In the genomic region with DNA sequence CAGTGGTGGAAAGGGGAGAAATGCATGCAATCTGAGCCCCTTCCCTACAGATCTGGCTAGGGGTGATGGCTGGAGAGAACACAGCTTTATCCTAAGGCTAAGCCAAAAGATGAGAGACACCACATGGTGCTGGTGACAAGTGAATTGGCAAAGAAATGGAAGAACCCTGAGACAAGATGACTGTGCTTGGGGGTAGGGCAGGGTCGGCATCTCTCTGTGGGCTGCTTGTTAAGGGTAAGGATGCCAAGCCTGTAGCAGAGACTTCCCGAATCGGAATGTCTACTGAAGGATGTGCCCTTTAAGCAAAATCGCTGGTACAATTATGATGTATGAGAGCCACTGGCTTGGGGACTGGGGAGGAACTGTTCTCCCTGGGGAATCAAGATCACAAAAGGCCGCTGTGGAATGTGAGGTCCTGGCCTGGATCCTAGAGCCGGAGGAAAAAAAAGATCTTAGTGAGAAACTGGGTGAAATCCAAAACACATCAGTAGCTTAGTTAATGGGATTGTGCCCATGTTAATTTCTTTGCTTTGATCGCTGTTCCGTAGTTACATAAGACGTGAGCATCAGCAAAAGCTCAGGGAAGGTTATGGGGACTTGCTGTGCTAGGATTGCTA, we compare ENCODE assay signal across 8 mouse cellular contexts. TPM values are rescaled to one million over a fixed set of nuclear protein-coding genes. Genes with fewer than 3 reads are reported as not detected.
A peak's percentile ranks its signal among the peaks of the same experiment; 100 is the strongest.
DNase-seq lines count a peak whose midpoint lies in the region; ATAC-seq lines count a peak whose summit lies in the region.

No protein-coding gene starts in this region.

- H3K4me1 ChIP-seq in neural tube, embryonic 12.5 days, result peaks cover 31% of the 10 kb centered on the region
- peaks cover 52% of the 10 kb centered on the region for H3K4me1 ChIP-seq in forebrain, embryonic 14.5 days (ENCODE audit: control insufficient read depth, insufficient read depth, low read length)
- H3K4me1 ChIP-seq in hindbrain, embryonic 11.5 days (replicated peaks; ENCODE audit: control insufficient read depth, insufficient read depth, low read length), result no peaks in the 10 kb centered on the region; the same call in 1 of the 2 replicates
- peaks cover 51% of the 10 kb centered on the region for H3K4me1 ChIP-seq in neural tube, embryonic 13.5 days (replicated peaks)

- H3K9me3 ChIP-seq in neural tube, embryonic 12.5 days, result peaks cover 4% of the 10 kb centered on the region; the same call in 1 of the 2 replicates
- peaks cover 5% of the 10 kb centered on the region; the same call in 1 of the 2 replicates for H3K9me3 ChIP-seq in forebrain, embryonic 14.5 days (replicated peaks; ENCODE audit: control insufficient read depth, low read length)
- H3K9me3 ChIP-seq in hindbrain, embryonic 11.5 days (ENCODE audit: control insufficient read depth, low read length), result no peaks in the 10 kb centered on the region
- 0 out of 2 replicates have a peak, but pooled peaks cover 8% of the 10 kb centered on the region for H3K9me3 ChIP-seq in neural tube, embryonic 13.5 days

- no peak overlapping the region for H3K4me2 ChIP-seq in neural tube, embryonic 12.5 days (replicated peaks)
- H3K4me2 ChIP-seq in forebrain, embryonic 14.5 days (ENCODE audit: low read length), result peak overlapping the region; percentile 20; the same call in 1 of the 2 replicates
- no peak overlapping the region for H3K4me2 ChIP-seq in hindbrain, embryonic 11.5 days (replicated peaks; ENCODE audit: low read depth, low read length)
- no peak overlapping the region for H3K4me2 ChIP-seq in neural tube, embryonic 13.5 days

- no peaks in the 10 kb centered on the region for H3K36me3 ChIP-seq in neural tube, embryonic 12.5 days
- H3K36me3 ChIP-seq in forebrain, embryonic 14.5 days (ENCODE audit: control insufficient read depth, insufficient read depth, low read length), result no peaks in the 10 kb centered on the region
- no peaks in the 10 kb centered on the region for H3K36me3 ChIP-seq in hindbrain, embryonic 11.5 days (ENCODE audit: control insufficient read depth, insufficient read depth, low read length)
- no peaks in the 10 kb centered on the region for H3K36me3 ChIP-seq in neural tube, embryonic 13.5 days

- H3K27me3 ChIP-seq in neural tube, embryonic 12.5 days (replicated peaks), result no peaks in the 10 kb centered on the region
- no peaks in the 10 kb centered on the region for H3K27me3 ChIP-seq in forebrain, embryonic 14.5 days (replicated peaks; ENCODE audit: control insufficient read depth, insufficient read depth, low read length)
- no peaks in the 10 kb centered on the region for H3K27me3 ChIP-seq in hindbrain, embryonic 11.5 days (ENCODE audit: control insufficient read depth, insufficient read depth, low read length)
- H3K27me3 ChIP-seq in neural tube, embryonic 13.5 days, result no peaks in the 10 kb centered on the region

- 0 out of 2 replicates have a peak overlapping the region, but pooled peaks have one; percentile 5 for H3K27ac ChIP-seq in neural tube, embryonic 12.5 days
- peak overlapping the region; percentile 94 for H3K27ac ChIP-seq in forebrain, embryonic 14.5 days (ENCODE audit: low read depth, low read length)
- H3K27ac ChIP-seq in hindbrain, embryonic 11.5 days (ENCODE audit: low read depth, low read length), result 0 out of 2 replicates have a peak overlapping the region, but pooled peaks have one; percentile 19
- peak overlapping the region; percentile 79 for H3K27ac ChIP-seq in neural tube, embryonic 13.5 days (replicated peaks)

- 47% methylated on average over 9 of the region's 9 CpGs for WGBS in neural tube, embryonic 12.5 days
- 4% methylated on average over 9 of the region's 9 CpGs for WGBS in forebrain, embryonic 14.5 days
- 38% methylated on average over 9 of the region's 9 CpGs for WGBS in hindbrain, embryonic 11.5 days
- 26% methylated on average over 9 of the region's 9 CpGs for WGBS in neural tube, embryonic 13.5 days

- H3K9ac ChIP-seq in neural tube, embryonic 12.5 days, result no peak overlapping the region
- no peak overlapping the region for H3K9ac ChIP-seq in forebrain, embryonic 14.5 days (ENCODE audit: low read length)
- H3K9ac ChIP-seq in hindbrain, embryonic 11.5 days (ENCODE audit: low read depth, low read length), result no peak overlapping the region
- H3K9ac ChIP-seq in neural tube, embryonic 13.5 days, result no peak overlapping the region

- no peak for DNase-seq in neural tube, embryonic 10.5 days (ENCODE audit: extremely low spot score, low spot score)
- DNase-seq in forebrain, embryonic 14.5 days (ENCODE audit: low spot score), result peak; percentile 93
- DNase-seq in hindbrain, embryonic 11.5 days (ENCODE audit: low spot score), result peak; percentile 23
- DNase-seq in layer of hippocampus, postnatal 36 days, result peak; percentile 57 to 63
- no peak for DNase-seq in yolk sac, embryonic 10.5 days (ENCODE audit: low spot score)

- ATAC-seq in neural tube, embryonic 12.5 days (ENCODE audit: low FRiP score, low read depth), result no peak
- peak; percentile 40 for ATAC-seq in forebrain, embryonic 14.5 days
- no peak for ATAC-seq in hindbrain, embryonic 11.5 days (ENCODE audit: low FRiP score)
- no peak for ATAC-seq in neural tube, embryonic 13.5 days (ENCODE audit: low read depth)
- ATAC-seq in erythroblast, adult 5-6 weeks (replicated peaks; ENCODE audit: low FRiP score, poor library complexity, severe bottlenecking), result no peak

- H3K4me3 ChIP-seq in neural tube, embryonic 12.5 days, result no peak overlapping the region
- no peak overlapping the region for H3K4me3 ChIP-seq in forebrain, embryonic 14.5 days (ENCODE audit: low read depth, low read length)
- no peak overlapping the region for H3K4me3 ChIP-seq in hindbrain, embryonic 11.5 days (ENCODE audit: low read depth, low read length)
- H3K4me3 ChIP-seq in neural tube, embryonic 13.5 days, result no peak overlapping the region

RNA-seq across cellular contexts. Expression of a gene that starts 35.8 kb away (rescaled TPM):
- polyA plus RNA-seq in neural tube, embryonic 12.5 days (2016; fragmentation: Nextera tagmentation; extraction: Ambion mirVana), result not detected in 2 replicates
- 0.38 and 0.63 TPM in 2 replicates for polyA plus RNA-seq in forebrain, embryonic 14.5 days (2014; fragmentation: Nextera tagmentation; extraction: Ambion mirVana)
- 0.21 TPM in 1 of 2 replicates, not detected in the other for polyA plus RNA-seq in hindbrain, embryonic 11.5 days (2014; fragmentation: Nextera tagmentation; extraction: Ambion mirVana)
- 1 to 10 TPM in 1 of 2 experiments, under 1 TPM in 1; 0.73 to 1.7 TPM for total RNA-seq in layer of hippocampus, postnatal 36 days (2021)
- 0.31 TPM in 1 of 2 replicates, not detected in the other for polyA plus RNA-seq in neural tube, embryonic 13.5 days (2015; fragmentation: Nextera tagmentation; extraction: Ambion mirVana)
- total RNA-seq in erythroblast, adult 5-6 weeks (2015; ENCODE audit: low replicate concordance), result not detected in 2 replicates
- total RNA-seq in erythroblast, adult 5-6 weeks (2017; ENCODE audit: low replicate concordance), result 0.26 TPM in 1 of 2 replicates, not detected in the other

Comparison
In these comparisons a context has a peak if more than half of its experiments do, and no peak if none do; other contexts are left out.
1. H3K27ac ChIP-seq: peak in every context shown above with its lines; median percentile 94 in forebrain, embryonic 14.5 days; 79 in neural tube, embryonic 13.5 days; 19 in hindbrain, embryonic 11.5 days; 5 in neural tube, embryonic 12.5 days.
2. DNase-seq: peak in forebrain, embryonic 14.5 days (single experiment), hindbrain, embryonic 11.5 days (single experiment) and layer of hippocampus, postnatal 36 days (2 of 2); none in neural tube, embryonic 10.5 days (single experiment) and yolk sac, embryonic 10.5 days (single experiment).